Mouse (Mus musculus): ENCODE data around the gene Trafd1. TPM values are rescaled to one million over a fixed set of nuclear protein-coding genes. Genes with fewer than 3 reads are reported as not detected.

Gene Trafd1
- polyA plus RNA-seq, 1 experiment, result 108 TPM

DNA sequence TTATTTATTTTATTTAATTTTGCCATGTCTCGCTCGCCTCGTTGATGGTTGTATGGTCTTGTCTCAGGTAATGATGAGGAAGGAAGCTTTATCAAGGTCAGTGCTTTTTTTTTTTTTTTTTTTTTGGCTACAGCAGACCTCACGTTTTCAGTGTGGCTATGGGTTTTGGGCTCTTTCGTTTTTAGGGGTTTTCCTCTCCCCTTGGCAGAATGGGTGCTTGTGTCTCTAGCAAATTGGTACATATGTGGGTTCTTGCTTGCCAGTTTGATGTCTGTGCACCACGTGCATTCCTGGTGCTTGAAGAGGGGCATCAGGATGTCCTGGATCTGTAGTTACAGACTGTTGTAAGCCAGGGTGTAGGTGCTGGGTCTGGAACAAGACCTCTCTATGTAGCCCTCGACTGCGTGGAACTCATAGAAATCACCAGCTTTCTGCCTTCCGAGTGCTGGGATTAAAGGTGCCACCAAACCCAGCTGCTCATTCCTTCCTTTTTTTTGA is 13.6 kb upstream of the Trafd1 start:
- TF ChIP-seq POLR2A (IDR thresholded peaks at IDR 0.05; ENCODE audit: borderline replicate concordance, extremely low read depth, low read depth, low read length), result no peak
- TF ChIP-seq CTCF (IDR thresholded peaks at IDR 0.05; ENCODE audit: insufficient read depth, low read length), result no peak
- no peak for DNase-seq
- WGBS, result 33% methylated on average over 9 of the region's 9 CpGs
- no peak overlapping the region for H3K4me3 ChIP-seq (replicated peaks; ENCODE audit: extremely low read depth, low read depth, low read length)
- peaks cover 10% of the 10 kb centered on the region; the same call in 1 of the 2 replicates for H3K4me1 ChIP-seq (ENCODE audit: control insufficient read depth, insufficient read depth, low read length)

DNA sequence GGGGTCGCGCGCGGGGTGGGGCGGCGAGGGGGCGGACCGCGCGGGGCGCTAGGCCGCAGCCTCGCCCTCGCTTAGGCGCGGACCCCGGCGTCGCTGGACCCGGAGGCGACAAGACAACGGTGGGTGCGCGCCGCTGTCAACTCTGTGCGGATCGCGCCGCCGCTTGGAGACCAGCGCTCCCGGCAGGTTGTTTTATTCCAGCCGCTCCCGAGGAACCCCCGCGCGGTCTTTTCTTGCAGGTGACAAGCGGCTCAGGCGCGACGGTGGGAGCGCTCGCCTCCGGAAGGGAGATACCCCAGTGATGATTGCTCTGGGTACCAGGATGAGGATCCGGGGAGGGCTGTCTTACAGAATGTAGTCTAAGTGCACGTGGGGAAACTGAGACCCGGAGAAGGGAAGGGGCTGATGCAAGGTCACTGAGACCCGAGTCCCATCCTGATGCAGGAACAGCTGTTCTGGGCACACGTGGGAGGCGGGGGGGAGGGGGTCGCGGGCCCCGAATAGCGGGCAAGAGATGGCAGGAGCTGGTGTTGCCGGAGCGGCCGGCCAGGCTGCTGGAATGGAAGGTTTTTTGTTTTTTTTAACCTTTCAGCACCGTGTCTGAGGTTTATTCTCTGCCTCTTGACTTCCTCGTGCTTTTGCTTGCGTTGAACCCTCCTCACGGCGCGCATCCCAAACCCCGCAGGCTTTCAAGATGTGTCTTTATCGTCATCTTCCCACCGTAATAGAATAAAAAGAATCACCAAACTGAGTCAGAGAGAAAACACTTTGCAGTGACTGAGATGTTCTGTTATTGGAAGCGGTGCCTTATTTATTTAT is 12.9 kb upstream of the Trafd1 start:
- Histone ChIP-seq H3K4me1 (ENCODE audit: control insufficient read depth, insufficient read depth, low read length) (peaks cover 10% of the 10 kb centered on the region; the same call in 1 of the 2 replicates), H3K4me3 (replicated peaks; ENCODE audit: extremely low read depth, low read depth, low read length) (peak overlapping the region; percentile 96)
- DNase-seq, result no peak
- TF ChIP-seq CTCF (IDR thresholded peaks at IDR 0.05; ENCODE audit: insufficient read depth, low read length) (no peak), POLR2A (IDR thresholded peaks at IDR 0.05; ENCODE audit: borderline replicate concordance, extremely low read depth, low read depth, low read length) (no peak)
- WGBS, result under 1% methylated on average over 67 of the region's 67 CpGs

DNA sequence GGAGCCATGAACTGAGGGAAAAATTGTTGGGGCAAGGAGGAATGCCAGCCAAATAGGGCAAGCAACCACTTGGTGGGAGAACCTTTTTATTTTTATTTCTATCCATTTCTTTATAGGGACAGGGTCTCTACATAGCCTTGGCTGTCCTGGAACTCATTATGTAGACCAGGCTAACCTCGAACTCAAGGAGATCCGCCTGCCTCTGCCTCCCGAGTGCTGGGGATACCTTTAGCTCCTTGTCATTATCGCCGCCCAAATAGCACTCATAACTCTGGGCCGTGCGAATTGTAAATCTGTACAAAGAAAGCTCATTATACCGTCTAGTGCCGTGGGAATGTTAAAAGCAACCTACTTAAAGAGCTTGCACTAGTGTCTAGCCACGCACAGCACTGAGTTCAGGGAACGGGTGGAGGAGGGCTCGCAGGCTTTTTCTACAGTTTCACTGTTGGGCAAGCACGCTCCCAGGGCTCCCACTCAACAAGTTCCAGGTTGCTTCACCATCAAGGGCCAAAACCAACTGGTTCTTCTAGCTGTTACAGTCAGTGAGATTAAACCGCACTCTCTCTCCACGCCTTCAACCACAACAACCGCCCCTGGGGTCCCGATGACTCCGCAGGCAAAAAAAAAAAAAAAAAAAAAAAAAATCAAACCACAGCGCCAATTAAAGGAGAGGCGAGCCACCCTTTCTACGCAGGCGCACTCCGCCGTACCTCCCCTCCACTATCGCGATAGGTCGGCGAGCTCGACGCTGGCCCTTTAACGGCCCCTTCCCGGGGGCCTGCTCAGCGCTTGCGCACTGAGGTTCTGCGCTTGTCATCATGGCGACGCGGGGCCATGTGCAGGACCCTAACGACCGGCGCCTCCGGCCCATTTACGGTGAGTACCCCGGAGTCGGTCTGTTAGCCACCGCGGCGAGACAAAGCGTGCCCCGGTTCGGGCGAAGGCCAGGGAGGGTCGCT is 12.0 kb upstream of the Trafd1 start, which contains the start of gene Naa25:
Naa25 (plus strand) TSS at position 750 of the 959 bp plus-strand sequence.
- peak; percentile 93 for DNase-seq
- Histone ChIP-seq H3K4me3 (replicated peaks; ENCODE audit: extremely low read depth, low read depth, low read length) (peak within 1 kb of the TSS; percentile 96), H3K4me1 (ENCODE audit: control insufficient read depth, insufficient read depth, low read length) (peaks cover 10% of the 10 kb centered on the region; the same call in 1 of the 2 replicates)
- 6% methylated on average over 53 of the region's 53 CpGs for WGBS
- TF ChIP-seq POLR2A (IDR thresholded peaks at IDR 0.05; ENCODE audit: borderline replicate concordance, extremely low read depth, low read depth, low read length) (peak; percentile 65; the same call in 1 of the 2 replicates), CTCF (IDR thresholded peaks at IDR 0.05; ENCODE audit: insufficient read depth, low read length) (no peak)

DNA sequence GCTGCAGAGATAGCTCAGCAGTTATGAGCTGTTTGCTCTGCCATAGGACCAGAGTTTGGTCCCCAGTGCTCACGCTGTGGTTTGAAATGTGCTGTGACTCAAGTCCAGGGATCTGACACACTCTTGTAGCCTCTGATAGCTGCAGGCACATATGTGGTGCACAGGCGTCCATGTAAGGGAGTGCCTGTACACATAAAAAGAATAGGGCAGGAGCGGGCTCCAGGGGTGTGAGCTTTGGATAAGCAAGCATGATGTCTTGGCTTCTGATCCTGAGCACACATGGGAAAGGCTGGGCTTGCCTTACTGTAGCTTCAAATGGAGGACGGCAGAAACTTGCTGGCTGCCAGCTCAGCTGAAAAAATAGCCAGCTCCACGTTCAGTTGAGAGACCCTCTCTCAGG is 10.2 kb upstream of the Trafd1 start:
- no peak overlapping the region for H3K4me3 ChIP-seq (replicated peaks; ENCODE audit: extremely low read depth, low read depth, low read length)
- TF ChIP-seq CTCF (IDR thresholded peaks at IDR 0.05; ENCODE audit: insufficient read depth, low read length), result no peak
- TF ChIP-seq POLR2A (IDR thresholded peaks at IDR 0.05; ENCODE audit: borderline replicate concordance, extremely low read depth, low read depth, low read length), result no peak
- peaks cover 10% of the 10 kb centered on the region; the same call in 1 of the 2 replicates for H3K4me1 ChIP-seq (ENCODE audit: control insufficient read depth, insufficient read depth, low read length)
- 76% methylated on average over 5 of the region's 5 CpGs for WGBS
- no peak for DNase-seq

DNA sequence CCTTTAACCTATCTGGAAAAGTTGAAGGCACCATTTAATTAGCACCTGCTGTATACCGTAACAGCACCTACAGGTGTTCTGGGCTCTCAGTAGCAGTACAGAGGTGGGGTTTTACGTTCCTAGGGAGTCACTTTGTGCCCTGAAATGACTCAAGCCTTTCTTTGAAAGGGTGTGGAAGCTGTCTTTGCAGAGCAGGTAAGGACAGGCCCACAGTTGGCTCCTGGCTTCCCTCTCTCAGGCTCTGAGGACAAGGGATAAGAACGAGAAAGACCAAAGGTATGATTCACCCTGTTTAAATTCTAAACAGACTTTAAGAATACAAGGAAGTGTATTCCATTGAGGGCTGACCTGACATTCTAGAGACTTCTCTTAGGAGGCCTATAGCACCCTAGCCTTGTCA is 8.0 kb upstream of the Trafd1 start:
- no peak overlapping the region for H3K4me3 ChIP-seq (replicated peaks; ENCODE audit: extremely low read depth, low read depth, low read length)
- WGBS, result 70% methylated on average over 3 of the region's 3 CpGs
- peaks cover under 1% of the 10 kb centered on the region; the same call in 1 of the 2 replicates for H3K4me1 ChIP-seq (ENCODE audit: control insufficient read depth, insufficient read depth, low read length)
- TF ChIP-seq POLR2A (IDR thresholded peaks at IDR 0.05; ENCODE audit: borderline replicate concordance, extremely low read depth, low read depth, low read length) (no peak), CTCF (IDR thresholded peaks at IDR 0.05; ENCODE audit: insufficient read depth, low read length) (no peak)
- DNase-seq, result no peak

DNA sequence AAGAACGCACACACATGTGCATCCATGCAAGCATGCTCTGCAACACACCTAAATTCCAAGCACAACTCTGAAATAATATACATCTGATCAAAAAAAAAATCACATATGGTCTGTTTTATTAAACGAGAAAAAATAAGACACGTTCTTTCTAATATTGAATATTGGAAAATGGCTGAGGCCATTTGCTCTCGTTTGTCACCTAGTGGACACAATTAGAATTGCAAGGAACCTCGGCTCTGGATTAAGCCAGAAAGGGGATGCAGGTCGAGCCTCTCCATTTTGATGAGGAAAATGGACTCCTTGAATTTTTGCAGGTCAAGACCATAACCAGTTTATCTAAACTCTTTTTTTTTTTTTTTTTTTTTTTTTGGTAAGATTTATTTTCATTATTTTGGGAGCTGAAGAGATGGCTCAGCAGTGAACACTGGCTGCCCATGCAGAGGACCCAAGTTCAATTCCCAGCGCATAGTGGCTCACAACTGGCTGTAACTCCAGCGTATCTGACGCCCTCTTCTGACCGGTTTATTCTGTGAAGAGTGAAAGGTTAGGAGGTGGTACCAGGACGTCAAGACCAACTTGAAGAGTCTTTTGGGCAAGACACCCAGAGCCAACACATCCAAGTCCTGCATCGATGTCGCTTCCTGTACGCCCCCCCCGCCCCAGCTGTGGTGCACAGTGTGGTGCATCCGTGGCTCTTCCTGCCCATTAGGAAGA is 7.4 kb upstream of the Trafd1 start:
- peak; percentile 43 for TF ChIP-seq CTCF (IDR thresholded peaks at IDR 0.05; ENCODE audit: insufficient read depth, low read length)
- no peak for TF ChIP-seq POLR2A (IDR thresholded peaks at IDR 0.05; ENCODE audit: borderline replicate concordance, extremely low read depth, low read depth, low read length)
- Histone ChIP-seq H3K4me1 (ENCODE audit: control insufficient read depth, insufficient read depth, low read length) (no peaks in the 10 kb centered on the region), H3K4me3 (replicated peaks; ENCODE audit: extremely low read depth, low read depth, low read length) (no peak overlapping the region)
- 50% methylated on average over 16 of the region's 16 CpGs for WGBS
- DNase-seq, result no peak

DNA sequence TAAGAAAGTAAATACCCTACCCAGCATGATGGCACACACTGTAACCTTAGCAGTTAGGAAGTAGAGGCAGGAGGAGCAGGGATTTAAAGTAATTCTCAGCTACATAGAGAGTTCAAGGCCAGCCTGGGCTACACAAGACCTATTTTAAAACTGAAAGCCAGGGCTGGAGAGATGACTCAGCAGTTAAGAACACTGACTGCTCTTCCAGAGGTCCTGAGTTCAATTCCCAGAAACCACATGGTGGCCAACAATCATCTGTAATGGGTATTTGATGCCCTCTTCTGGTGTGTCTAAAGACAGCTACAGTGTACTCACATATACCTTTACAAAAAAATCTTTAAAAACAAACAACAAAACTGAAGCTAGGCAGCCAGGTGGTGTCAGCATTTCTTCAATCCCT is 4.3 kb upstream of the Trafd1 start:
- TF ChIP-seq CTCF (IDR thresholded peaks at IDR 0.05; ENCODE audit: insufficient read depth, low read length) (no peak), POLR2A (IDR thresholded peaks at IDR 0.05; ENCODE audit: borderline replicate concordance, extremely low read depth, low read depth, low read length) (no peak)
- no peak for DNase-seq
- Histone ChIP-seq H3K4me3 (replicated peaks; ENCODE audit: extremely low read depth, low read depth, low read length) (no peak overlapping the region), H3K4me1 (ENCODE audit: control insufficient read depth, insufficient read depth, low read length) (peaks cover 7% of the 10 kb centered on the region; the same call in 1 of the 2 replicates)

DNA sequence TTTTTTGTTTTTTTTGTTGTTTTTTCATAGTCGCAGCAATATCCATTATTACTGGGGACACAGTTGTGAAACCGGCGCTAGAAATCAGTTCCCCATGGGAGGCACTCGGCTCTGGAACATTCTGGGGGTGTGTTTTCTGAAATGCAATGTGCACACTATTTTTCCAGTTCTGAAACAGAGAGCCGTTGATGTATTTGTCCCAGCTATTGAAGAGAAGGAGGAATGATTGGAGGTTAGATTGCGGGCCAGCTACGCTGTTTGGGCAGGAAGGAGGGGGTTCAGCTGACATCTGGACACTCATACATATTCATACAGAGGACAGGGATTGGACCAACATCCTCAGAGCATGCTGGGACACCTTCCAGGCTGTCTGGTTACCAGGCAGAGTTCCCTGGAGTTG is 3.7 kb upstream of the Trafd1 start:
- TF ChIP-seq POLR2A (IDR thresholded peaks at IDR 0.05; ENCODE audit: borderline replicate concordance, extremely low read depth, low read depth, low read length), result no peak
- no peak for TF ChIP-seq CTCF (IDR thresholded peaks at IDR 0.05; ENCODE audit: insufficient read depth, low read length)
- DNase-seq, result no peak
- 61% methylated on average over 7 of the region's 7 CpGs for WGBS
- no peak overlapping the region for H3K4me3 ChIP-seq (replicated peaks; ENCODE audit: extremely low read depth, low read depth, low read length)
- H3K4me1 ChIP-seq (ENCODE audit: control insufficient read depth, insufficient read depth, low read length), result peaks cover 7% of the 10 kb centered on the region; the same call in 1 of the 2 replicates

Data from lung, adult 2 months (tissue).